Mouse (Mus musculus) heart, adult 11 months (tissue): ENCODE results near the gene Anapc13.
A peak's percentile ranks its signal among the peaks of the same experiment; 100 is the strongest.

Experiments
- DNase-seq: peaks from one replicate; pipeline ENCODE4 v3.0.0; 2022

Anapc13 gene

GRCm38 (mm10) chr9:102631589-102632147 is 5.6 kb downstream of the Anapc13 start:
- DNase-seq: no peak

GRCm38 (mm10) chr9:102632173-102632572 is 6.1 kb downstream of the Anapc13 start:
- peak; percentile 94 for DNase-seq

- DNase-seq: no peak
Observed at GRCm38 (mm10) chr9:102632923-102633537, 6.9 kb downstream of the Anapc13 start.

- DNase-seq: no peak
Observed at GRCm38 (mm10) chr9:102634453-102634852, 8.4 kb downstream of the Anapc13 start.

- DNase-seq: no peak
Observed at GRCm38 (mm10) chr9:102636553-102636952, 10.5 kb downstream of the Anapc13 start.

- no peak for DNase-seq
Observed at GRCm38 (mm10) chr9:102637115-102637514, 11.0 kb downstream of the Anapc13 start.

GRCm38 (mm10) chr9:102638963-102639362 is 12.9 kb downstream of the Anapc13 start:
- DNase-seq: no peak

GRCm38 (mm10) chr9:102639510-102639909 is 13.4 kb downstream of the Anapc13 start:
- no peak for DNase-seq

- DNase-seq: no peak
Observed at GRCm38 (mm10) chr9:102641531-102641930, 15.4 kb downstream of the Anapc13 start.

- peak; percentile 95 for DNase-seq
Observed at GRCm38 (mm10) chr9:102643071-102643485, 17.0 kb downstream of the Anapc13 start.

GRCm38 (mm10) chr9:102643486-102644101 is 17.5 kb downstream of the Anapc13 start:
- DNase-seq: peak; percentile 98

- no peak for DNase-seq
Observed at GRCm38 (mm10) chr9:102645119-102645695, 19.1 kb downstream of the Anapc13 start.

GRCm38 (mm10) chr9:102647010-102647409 is 20.9 kb downstream of the Anapc13 start:
- no peak for DNase-seq

GRCm38 (mm10) chr9:102649917-102650527 is 23.9 kb downstream of the Anapc13 start:
- no peak for DNase-seq

GRCm38 (mm10) chr9:102650637-102651036 is 24.5 kb downstream of the Anapc13 start:
- peak; percentile 93 for DNase-seq

- no peak for DNase-seq
Observed at GRCm38 (mm10) chr9:102651199-102651720, 25.2 kb downstream of the Anapc13 start.

- DNase-seq: no peak
Observed at GRCm38 (mm10) chr9:102656355-102657095, 30.4 kb downstream of the Anapc13 start.

- peak; percentile 27 for DNase-seq
Observed at GRCm38 (mm10) chr9:102668115-102668514, 42.0 kb downstream of the Anapc13 start.

GRCm38 (mm10) chr9:102668906-102669305 is 42.8 kb downstream of the Anapc13 start:
- peak; percentile 70 for DNase-seq

- no peak for DNase-seq
Observed at GRCm38 (mm10) chr9:102673381-102673780, 47.3 kb downstream of the Anapc13 start.

- no peak for DNase-seq
Observed at GRCm38 (mm10) chr9:102675922-102676321, 49.8 kb downstream of the Anapc13 start.

- DNase-seq: no peak
Observed at GRCm38 (mm10) chr9:102681470-102681869, 55.4 kb downstream of the Anapc13 start.
